Mouse (Mus musculus) small intestine, adult 2 months (tissue): ENCODE measurements around the gene Smarca4. TPM values are rescaled to one million over a fixed set of nuclear protein-coding genes. Genes with fewer than 3 reads are reported as not detected.

Source experiments
- H3K27ac ChIP-seq: fragments of 200-500 bp; 2 replicates; pipeline ENCODE4 v1.5.1; 2012; ENCODE audit warnings: low read depth, low read length, control low read depth, inconsistent platforms; ENCODE audit not compliant: insufficient read depth
- H3K27me3 ChIP-seq: fragments of 200-500 bp; 2 replicates; pipeline ENCODE4 v1.6.1; 2012; ENCODE audit warnings: mild to moderate bottlenecking, moderate library complexity, low read length, inconsistent platforms; ENCODE audit not compliant: control insufficient read depth, insufficient read depth
- H3K36me3 ChIP-seq: fragments of 200-500 bp; 2 replicates; pipeline ENCODE4 v1.6.1; 2012; ENCODE audit warnings: mild to moderate bottlenecking, low read length, control low read depth, inconsistent platforms; ENCODE audit not compliant: control insufficient read depth, insufficient read depth
- H3K4me1 ChIP-seq: fragments of 200-500 bp; 2 replicates; pipeline ENCODE4 v1.6.1; 2012; ENCODE audit warnings: low read length, inconsistent platforms, mixed read lengths; ENCODE audit not compliant: control insufficient read depth, insufficient read depth, insufficient read length
- H3K4me3 ChIP-seq: fragments of 200-500 bp; 2 replicates; pipeline ENCODE4 v1.5.1; 2012; ENCODE audit warnings: low read depth, mild to moderate bottlenecking, control low read depth, inconsistent platforms, low read length, moderate library complexity
- CTCF ChIP-seq: fragments of 200-500 bp; IDR thresholded peaks from 2 replicates; pipeline ENCODE4 v1.5.1; 2012; ENCODE audit warnings: low read depth, mild to moderate bottlenecking, control low read depth, inconsistent platforms, low read length, moderate library complexity, mixed read lengths; ENCODE audit not compliant: insufficient replicate concordance, insufficient read length; ENCODE audit errors: extremely low read depth
- POLR2A ChIP-seq: fragments of 200-500 bp; IDR thresholded peaks from 2 replicates; pipeline ENCODE4 v1.6.1; 2012; ENCODE audit warnings: low read depth, mild to moderate bottlenecking, control low read depth, inconsistent platforms, low read length, moderate library complexity
- WGBS: fragments of 180-500 bp; shearing (Covaris S2); methylation state at CpG from one replicate; pipeline ENCODE4 v1.1.7; 2018; 5-methylcytosine and 5-hydroxymethylcytosine counted together
- polyA plus RNA-seq: library from polyadenylated mRNA; depleted of rRNA; stranded (reverse); fragments of >200 nt; gene quantifications from 2 replicates; pipeline ENCODE4 v1.2.3, GENCODE M21; 2012

Smarca4 gene
- polyA plus RNA-seq, 1 experiment, result 34.1 TPM

- no peaks in the 10 kb centered on the region; the same call in 1 of the 2 replicates for H3K4me1 ChIP-seq
- H3K27me3 ChIP-seq, result no peaks in the 10 kb centered on the region
- H3K4me3 ChIP-seq, result peak overlapping the region; percentile 87
- H3K27ac ChIP-seq, result peak overlapping the region; percentile 76
- no peaks in the 10 kb centered on the region for H3K36me3 ChIP-seq
- TF ChIP-seq CTCF, result no peak
- TF ChIP-seq POLR2A, result no peak; the same call in 1 of the 2 replicates
- WGBS, result under 1% methylated on average over 54 of the region's 57 CpGs
Measured at GRCm38 (mm10) chr9:21616232-21616781, 338 bp downstream of the Smarca4 start.

GRCm38 (mm10) chr9:21617066-21617465, 1.1 kb downstream of the Smarca4 start:
- no peaks in the 10 kb centered on the region; the same call in 1 of the 2 replicates for H3K4me1 ChIP-seq
- no peaks in the 10 kb centered on the region for H3K27me3 ChIP-seq
- H3K36me3 ChIP-seq, result no peaks in the 10 kb centered on the region
- 2% methylated on average over 10 of the region's 10 CpGs for WGBS
- H3K27ac ChIP-seq, result no peak overlapping the region
- TF ChIP-seq CTCF (no peak), POLR2A (no peak)
- H3K4me3 ChIP-seq, result peak overlapping the region; percentile 87

GRCm38 (mm10) chr9:21620229-21620628, 4.3 kb downstream of the Smarca4 start:
- Histone ChIP-seq H3K4me1 (no peaks in the 10 kb centered on the region), H3K27me3 (no peaks in the 10 kb centered on the region), H3K36me3 (no peaks in the 10 kb centered on the region), H3K27ac (no peak overlapping the region), H3K4me3 (no peak overlapping the region)
- no peak for TF ChIP-seq CTCF
- TF ChIP-seq POLR2A, result no peak
- WGBS, result 81% methylated on average over 4 of the region's 4 CpGs

GRCm38 (mm10) chr9:21622676-21623075, 6.7 kb downstream of the Smarca4 start:
- WGBS, result 95% methylated on average over 1 of the region's 1 CpGs
- H3K36me3 ChIP-seq, result no peaks in the 10 kb centered on the region
- H3K4me3 ChIP-seq, result no peak overlapping the region
- no peaks in the 10 kb centered on the region for H3K27me3 ChIP-seq
- H3K4me1 ChIP-seq, result 0 out of 2 replicates have a peak, but pooled peaks cover 1% of the 10 kb centered on the region
- H3K27ac ChIP-seq, result no peak overlapping the region
- TF ChIP-seq POLR2A (no peak), CTCF (no peak)

GRCm38 (mm10) chr9:21625342-21626339, 9.7 kb downstream of the Smarca4 start:
- Histone ChIP-seq H3K27ac (no peak overlapping the region), H3K4me3 (no peak overlapping the region), H3K4me1 (0 out of 2 replicates have a peak, but pooled peaks cover 1% of the 10 kb centered on the region), H3K36me3 (no peaks in the 10 kb centered on the region), H3K27me3 (no peaks in the 10 kb centered on the region)
- TF ChIP-seq CTCF, result no peak
- no peak for TF ChIP-seq POLR2A
- 83% methylated on average over 10 of the region's 10 CpGs for WGBS

- H3K27ac ChIP-seq, result no peak overlapping the region
- H3K27me3 ChIP-seq, result no peaks in the 10 kb centered on the region
- H3K36me3 ChIP-seq, result no peaks in the 10 kb centered on the region
- H3K4me3 ChIP-seq, result no peak overlapping the region
- TF ChIP-seq POLR2A, result no peak
- H3K4me1 ChIP-seq, result 0 out of 2 replicates have a peak, but pooled peaks cover 1% of the 10 kb centered on the region
Measured at GRCm38 (mm10) chr9:21626571-21626970, 10.6 kb downstream of the Smarca4 start.
